Mouse (Mus musculus): Measurements from ENCODE around the gene Hsd17b12.

Hsd17b12 gene

DNA sequence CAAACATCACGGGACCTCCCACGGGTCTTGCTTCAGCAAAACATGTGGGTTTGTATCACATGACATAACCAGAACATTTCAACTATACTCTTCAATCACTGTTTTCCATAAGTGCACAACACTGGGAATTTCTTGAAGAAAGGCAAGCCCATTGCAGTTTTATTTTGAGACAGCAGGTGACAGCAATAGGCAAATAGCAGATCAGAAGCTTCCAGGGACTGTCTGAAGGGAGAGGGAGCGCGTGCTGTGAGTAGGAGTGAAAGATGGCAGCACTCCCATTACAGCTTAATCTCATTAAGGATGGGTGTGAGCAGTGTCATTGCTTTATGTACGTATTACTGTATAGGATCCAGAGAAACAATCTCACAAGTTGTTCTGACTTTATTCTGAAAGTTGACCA, 88.3 kb downstream of the Hsd17b12 start:
- DNase-seq (ENCODE audit: low spot score in 2 of 2): no peak

DNA sequence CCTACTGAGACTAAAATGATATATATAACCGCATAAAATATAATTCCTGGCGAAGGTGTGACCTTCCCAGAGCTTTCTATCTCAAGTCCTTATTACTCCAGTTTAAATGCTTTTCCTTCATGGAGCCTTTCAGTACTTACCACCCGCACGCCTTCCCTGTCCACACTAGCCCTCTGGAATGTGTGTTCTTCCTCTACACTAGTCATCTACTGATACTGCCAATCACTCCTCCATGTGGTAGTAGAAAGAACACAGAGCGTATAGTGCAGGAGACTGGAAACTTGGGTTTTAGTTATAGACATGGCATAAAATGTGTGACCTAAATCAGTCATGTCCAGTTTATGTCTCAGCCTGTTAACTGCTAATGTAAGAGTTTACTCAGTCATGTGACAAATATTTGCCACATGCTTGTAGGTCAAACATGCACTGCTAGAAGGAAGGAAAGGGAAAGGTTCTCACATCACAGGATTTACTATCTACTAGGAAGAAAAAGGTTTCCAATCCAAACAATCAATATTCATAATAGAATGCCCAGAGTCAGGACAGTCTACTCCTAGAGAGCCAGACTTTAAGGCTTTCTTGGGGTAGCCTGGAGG, 91.1 kb downstream of the Hsd17b12 start:
- no peak for DNase-seq (ENCODE audit: low spot score in 2 of 2)

DNA sequence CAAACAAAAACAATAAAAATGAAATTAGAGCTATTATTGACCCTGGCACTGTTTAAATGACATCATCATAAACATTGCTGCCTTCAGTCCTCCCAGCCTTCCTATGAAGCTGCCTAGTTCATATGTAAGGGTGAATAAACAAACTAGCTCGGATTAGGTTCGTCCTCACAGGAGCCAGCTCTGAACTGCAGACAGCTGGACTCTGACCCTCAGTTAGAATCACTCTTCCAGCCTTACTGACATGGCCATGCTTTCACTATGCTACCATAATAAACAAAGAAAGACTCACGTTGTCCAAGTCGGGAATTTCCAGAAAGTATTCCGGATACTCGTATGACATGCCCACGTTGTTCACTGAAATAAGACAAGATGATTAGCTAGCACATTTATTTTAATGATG, 91.6 kb downstream of the Hsd17b12 start:
- DNase-seq (ENCODE audit: low spot score in 2 of 2): no peak

DNA sequence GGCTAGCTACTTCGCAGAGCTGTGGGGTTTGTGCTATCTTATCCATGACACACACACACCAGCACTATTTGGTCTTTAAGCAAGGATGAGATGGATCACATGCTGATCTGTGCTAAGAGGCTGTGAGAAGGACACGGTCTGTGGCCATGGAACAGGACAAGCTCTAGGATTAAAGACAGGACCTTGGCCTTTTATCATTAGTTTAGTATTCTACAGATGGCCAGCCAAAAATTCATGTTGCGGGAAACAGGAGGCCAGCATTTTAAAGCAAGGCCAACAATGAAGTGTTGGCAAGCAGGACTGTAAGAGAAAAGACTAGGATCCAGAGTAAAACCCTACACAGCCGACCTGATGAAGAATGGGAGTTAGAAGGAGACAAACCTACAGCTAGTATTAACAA, 95.0 kb downstream of the Hsd17b12 start:
- no peak for DNase-seq (ENCODE audit: low spot score in 2 of 2)

DNA sequence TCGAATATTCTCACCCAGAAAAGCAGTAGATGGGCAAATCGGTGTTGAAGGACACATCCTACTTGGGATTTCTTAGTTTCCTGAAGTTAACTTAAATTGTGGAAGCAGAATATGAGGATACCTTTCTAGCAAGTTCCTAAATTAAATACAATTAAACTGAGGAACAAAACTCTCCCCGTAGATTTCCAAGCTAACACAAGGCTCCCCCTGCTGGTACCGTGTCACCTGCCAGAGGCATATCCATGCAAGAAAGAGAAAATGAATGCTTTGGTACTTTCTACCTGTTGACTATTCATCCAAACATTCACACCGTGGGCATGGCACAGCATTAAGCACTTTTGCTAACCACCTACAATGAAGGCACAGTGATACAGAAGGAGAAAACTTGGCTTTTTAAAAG, 98.3 kb downstream of the Hsd17b12 start:
- no peak for DNase-seq (ENCODE audit: low spot score in 2 of 2)

DNA sequence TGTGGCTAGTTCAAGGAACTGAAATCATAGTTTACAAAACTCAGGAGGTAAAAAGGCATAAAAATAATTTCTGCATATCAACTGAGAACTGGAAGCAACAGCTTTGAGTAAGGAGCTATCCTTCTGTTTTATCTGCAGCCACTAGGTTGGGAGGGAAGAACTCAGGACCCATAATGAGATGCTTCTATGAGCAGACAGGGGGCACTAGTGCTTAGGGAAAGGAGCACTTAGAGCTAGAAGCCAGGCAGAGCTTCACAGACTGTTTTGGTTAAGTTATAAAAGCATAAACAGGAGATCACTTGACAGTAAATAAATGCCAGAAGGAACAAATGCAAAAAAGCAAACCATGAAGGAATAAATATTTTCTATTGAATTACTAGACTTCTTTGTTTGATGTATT, 103.0 kb downstream of the Hsd17b12 start:
- no peak for DNase-seq (ENCODE audit: low spot score in 2 of 2)

DNA sequence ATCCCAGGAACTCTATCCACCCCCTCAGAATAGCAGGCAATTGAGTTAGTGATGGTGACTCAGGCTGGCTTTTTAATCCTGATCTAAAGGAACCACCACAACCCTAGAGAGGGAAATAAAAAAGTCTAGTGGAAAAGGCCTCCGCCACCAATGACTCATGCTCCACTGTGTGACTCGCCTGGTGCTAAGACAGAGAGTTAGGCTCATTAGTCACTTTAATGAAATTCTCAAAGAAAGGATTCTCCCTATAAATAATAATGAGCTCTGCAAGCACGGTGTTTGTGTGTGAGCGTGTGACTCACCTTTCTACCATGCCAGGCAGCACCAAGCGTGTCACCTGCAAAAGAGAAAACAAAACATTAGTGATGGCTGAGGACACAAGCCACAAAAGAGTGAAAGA, 105.8 kb downstream of the Hsd17b12 start:
- DNase-seq (ENCODE audit: low spot score in 2 of 2): no peak

DNA sequence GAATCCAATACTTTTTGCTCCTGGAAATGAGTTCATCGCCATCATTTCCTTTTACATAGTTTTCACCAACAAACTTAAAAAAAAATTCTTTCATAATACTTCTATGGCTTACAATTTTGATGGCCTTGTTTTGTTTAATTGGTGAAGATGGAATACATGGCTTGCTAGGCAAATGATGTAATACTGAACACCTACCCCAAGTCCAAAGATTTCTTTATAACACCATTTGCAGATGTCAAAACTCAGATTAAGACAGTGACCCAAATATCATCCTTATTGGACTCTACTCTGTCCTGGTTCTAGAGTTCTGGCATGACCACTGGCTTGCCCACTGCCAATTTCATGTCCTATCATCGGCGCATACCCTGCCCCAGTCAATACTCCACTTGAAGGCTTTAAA, 106.9 kb downstream of the Hsd17b12 start:
- DNase-seq (ENCODE audit: low spot score in 2 of 2): no peak

DNA sequence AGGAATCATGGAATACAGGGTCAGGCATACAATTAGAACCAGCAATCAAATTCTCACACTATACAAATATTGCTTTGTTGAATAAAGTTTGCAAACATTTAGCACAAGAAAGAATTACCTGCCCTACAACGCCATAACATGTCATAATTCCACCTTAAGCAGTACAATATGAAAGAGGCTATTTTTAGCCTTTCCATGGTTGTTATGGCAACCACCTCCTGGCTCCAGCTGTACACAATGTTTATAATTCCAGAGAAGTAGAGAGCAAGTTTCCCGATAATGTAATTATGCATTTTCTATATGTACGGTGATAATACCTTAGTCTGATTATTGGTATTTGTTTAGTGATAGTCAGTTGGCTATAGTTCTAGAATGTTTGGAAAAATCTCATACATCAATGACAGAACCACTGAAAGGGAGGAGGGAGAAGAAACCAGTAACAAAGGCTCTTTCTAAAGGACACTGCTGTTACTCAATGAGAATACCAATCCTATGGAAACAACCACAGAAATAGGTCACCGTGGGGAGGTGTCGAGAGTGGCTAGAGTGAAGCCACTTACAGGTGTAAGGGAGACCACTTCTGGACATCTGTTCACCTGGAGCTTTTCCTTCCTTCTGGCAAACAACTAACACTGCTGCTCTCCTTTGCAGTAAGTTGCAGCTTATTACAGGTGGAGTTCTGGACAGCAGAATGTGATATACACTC, 108.1 kb downstream of the Hsd17b12 start:
- no peak for DNase-seq (ENCODE audit: low spot score in 2 of 2)

DNA sequence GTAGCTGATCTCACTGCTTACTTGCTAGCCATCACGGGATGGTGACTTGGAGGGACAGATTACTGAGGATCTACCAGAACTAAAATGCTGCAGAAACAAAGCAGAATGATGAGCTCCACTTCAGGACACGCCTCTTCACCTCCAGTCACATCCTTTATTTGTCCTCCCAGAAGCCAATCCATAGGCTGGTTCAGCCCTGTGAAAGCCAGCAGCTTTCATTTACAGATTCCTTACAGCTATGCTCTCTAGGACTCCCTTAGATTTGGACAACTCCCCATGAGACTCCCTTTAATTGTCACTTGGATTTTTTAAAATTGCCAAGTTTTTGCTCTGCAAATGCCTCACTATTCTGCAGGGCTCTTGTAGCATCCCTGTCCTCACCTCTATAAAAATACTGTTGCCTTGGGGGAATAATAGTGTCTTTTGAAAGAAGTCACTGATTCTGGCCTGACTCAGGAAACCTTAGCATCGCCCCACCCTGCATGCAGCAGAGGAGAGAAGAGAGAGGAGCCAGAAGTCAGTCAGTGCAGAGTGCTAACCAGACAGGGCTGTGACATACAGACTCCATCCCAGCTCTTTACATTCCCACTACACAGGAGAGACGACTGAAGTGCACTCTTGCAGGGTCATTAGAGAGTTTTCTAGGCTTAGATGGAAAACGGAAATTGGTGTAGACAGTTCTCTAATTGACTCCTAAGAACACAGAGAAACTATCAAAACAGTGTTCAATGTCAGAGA, 108.9 kb downstream of the Hsd17b12 start:
- DNase-seq (ENCODE audit: low spot score in 2 of 2): no peak

DNA sequence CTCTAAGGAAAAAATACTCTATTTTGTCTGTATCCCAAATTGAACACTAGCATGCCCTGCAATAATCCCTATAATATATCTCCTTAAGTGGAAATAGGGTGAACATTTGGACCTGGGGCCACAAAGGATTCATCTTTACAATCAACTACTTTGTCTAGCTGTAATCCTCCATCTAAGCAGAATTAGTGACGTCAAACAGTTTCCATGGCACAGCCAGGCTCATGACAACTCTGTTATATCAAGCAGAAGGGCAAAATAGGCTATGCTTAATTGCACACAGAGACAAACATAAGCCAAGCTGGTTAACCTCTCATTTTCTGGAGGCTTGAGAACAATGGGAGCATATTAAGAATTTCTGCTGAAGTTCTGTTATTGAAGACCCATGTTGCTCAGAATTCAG, 109.5 kb downstream of the Hsd17b12 start:
- no peak for DNase-seq (ENCODE audit: low spot score in 2 of 2)

DNA sequence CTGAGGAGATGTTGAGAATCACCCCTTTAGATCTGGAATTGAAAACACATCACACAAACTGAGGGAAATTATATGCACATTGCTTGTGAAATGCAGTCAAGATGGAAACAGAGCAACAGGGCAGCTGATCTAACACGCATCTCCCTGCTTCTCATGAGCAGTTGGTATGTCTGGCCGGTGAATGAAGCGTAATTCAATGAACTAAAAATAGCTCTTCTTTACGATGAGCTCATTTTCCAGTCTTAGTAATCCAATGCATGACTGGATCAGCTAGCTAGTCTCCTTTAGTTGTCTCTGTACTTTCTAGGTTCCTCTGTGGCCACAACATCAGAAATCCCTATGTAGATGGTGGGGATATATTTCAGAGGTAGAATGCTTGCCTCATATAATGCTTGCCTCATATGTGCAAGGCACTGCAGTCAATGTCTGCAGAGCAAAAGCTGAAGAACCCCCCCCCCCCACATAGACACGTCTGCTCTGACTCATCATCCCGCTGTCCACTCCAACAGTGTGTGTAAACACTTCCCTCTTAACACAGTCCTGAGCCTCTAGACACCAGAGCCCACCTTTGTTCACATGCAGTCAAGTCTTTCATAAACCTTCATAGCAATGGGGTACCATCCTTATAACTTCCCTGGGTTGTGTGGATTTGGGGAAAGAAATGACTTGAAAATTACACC, 112.2 kb downstream of the Hsd17b12 start:
- DNase-seq (ENCODE audit: low spot score in 2 of 2): no peak

DNA sequence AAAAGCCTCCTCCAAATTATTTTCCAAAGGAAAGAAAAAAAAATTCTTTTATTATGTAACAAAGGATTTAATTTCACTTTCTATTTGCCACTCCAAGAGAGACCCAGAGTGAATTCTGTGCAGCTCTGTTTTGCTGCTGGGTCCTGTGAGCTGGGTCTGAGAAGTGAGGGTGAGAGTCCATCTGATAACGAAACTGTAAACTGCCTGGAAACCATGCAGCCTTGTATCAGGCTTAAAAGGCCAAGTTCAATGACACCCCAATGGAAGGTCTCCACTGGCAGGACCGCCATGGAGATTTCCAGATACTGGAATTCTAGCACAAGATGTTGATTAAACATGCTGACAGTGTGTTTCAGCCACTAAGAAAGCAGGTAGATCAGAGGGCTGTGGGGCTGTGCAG, 113.6 kb downstream of the Hsd17b12 start:
- no peak for DNase-seq (ENCODE audit: low spot score in 2 of 2)

DNA sequence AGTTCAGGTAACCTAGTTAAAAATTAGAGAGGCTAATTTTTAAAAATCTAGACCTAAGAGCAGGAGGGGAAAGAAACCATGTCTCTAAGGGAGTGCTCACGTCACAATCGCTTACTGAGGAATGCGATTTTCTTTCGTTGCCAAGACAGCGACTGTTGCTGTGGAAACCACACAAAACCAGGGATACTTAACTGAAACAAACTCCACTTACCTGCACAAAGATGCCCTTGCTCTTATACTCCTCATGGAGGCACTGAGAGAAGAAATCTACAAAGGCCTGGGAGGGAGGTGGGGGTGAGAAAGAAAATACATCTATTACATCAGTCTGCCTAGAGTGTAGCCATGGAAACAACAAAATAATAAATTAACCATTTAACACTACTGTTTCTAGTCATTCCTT, 114.1 kb downstream of the Hsd17b12 start:
- no peak for DNase-seq (ENCODE audit: low spot score in 2 of 2)

DNA sequence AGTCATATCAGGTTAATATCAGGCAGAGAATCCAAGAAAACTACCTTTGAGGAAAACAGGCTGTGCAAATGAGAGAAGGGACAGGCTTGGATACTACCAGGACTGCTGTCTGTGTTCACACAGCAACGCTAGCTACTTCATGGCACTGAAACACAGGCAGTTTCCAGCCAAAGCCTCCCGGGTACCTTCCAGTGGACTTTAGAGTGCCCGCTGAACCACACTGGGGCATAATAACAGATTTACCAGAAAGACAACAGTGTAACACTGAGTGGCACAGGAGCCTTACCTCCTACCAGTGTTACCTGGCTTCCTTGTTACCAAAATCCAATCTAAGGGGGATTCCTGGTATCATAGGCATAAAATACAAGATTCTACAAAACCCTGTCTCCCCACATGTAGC, 115.3 kb downstream of the Hsd17b12 start:
- DNase-seq (ENCODE audit: low spot score in 2 of 2): no peak

DNA sequence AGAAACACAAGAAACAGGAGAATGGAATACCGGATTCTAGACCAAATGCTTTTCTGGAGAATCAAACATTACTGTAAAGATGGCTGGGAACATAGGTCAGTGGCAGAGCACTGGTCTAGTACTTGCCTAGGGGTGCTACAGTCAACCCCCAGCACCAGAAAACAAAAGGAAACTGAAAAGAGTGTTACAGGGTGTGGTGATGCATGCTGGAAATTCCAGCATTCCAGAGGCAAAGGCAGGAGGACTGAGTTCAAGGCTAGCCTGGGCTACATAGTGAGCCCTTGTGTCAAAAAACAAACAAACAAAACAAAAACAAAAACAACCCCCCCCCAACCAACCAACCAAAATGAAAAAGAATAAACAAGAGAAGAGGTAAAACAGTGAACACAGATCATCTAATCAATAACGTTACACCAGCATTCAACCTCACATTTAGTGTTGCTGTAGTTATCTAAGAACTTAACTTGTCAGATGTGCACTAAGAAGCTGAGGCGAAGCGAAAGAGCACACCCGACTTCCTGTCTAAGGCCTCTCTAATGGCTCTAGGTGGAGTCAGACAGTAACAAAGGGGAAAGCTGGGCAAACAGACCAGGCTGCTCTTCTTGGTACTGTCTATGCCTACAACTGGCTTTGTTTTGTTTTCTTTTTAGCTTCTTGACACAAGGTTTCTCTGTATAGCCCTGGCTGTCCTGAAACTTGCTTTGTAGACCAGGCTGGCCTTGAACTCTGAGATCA, 117.2 kb downstream of the Hsd17b12 start:
- DNase-seq (ENCODE audit: low spot score in 2 of 2): no peak

DNA sequence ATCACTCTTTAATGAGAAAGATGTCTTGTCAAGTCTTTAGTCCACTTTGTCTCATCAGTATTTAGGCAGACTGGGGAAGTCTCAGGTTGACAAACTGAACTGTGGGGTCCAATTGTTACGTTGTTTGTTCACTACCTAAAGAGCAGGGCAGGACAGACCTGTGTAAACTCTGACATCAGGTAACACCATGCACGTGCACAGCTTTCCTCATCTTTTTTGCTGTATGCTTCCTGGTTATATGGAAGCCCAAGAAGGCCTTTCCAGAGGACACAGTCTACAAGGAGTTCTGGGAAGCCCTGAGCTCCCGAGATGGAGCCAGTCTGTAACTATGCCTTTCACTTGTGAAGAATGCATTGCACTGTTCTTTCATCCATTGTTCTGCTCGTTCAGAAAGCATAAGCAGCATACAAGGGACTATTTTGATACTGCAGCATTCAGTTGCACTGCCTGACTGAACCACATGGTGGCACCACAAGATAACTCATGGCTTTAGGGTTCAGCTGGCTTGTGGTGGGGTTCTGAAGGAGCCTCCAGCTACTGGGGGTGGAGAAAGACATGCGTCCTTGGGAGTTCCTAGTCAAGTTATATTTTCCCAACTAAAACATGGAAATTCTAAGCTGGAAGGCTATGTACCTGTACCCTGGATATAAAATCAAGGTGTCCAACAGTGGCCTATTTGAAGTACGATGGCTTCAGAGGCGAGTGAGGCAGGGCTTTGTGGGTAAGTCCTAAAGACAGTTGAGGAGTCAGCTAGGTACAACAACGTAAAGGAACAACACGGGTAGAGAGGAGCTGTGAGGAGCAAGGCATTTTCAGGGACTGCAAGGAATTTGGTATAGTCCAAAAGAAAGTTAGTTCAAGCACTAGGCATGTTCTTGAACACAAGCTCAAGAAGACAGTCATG, 122.1 kb downstream of the Hsd17b12 start:
- DNase-seq (ENCODE audit: low spot score in 2 of 2): peak; percentile 7 to 34

DNA sequence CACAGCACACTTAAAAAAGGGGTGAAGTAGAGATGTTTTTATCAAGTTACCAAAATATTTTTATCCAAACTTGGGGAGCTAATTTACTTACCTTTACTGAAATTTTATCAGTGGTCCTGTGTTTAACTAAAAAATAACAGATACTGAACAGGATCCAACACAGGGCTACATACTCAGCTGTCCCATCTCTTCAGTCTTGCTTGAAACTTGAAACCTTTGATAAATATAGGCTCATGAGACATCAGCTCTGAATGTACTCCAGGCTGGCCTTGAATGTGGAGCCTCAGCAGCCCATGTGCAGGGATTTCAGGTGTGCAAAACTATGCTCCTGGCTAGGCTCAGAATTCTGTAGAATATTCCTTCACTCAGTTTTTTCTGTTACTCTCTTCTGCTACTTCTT, 127.2 kb downstream of the Hsd17b12 start:
- no peak for DNase-seq (ENCODE audit: low spot score in 2 of 2)

DNA sequence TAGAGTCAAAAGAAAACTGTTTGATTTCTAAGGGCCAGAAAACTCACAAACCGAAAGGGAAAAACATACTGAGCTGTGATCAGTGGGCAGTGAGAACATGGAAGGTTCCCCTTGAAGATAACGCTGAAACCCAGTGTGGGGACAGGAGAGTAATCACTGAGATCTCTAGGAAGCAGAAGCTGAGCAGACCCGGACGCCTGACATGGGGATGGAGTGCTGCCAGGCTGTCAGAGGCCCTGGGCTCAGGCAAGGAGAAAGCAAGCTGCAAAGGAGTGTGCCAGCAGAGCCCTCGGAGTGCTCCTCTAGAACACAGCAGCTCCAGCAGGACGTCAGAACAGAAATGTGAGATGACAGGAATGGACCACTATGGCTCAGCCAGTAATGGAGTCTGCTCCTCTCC, 133.1 kb downstream of the Hsd17b12 start:
- no peak for DNase-seq (ENCODE audit: low spot score in 2 of 2)

DNA sequence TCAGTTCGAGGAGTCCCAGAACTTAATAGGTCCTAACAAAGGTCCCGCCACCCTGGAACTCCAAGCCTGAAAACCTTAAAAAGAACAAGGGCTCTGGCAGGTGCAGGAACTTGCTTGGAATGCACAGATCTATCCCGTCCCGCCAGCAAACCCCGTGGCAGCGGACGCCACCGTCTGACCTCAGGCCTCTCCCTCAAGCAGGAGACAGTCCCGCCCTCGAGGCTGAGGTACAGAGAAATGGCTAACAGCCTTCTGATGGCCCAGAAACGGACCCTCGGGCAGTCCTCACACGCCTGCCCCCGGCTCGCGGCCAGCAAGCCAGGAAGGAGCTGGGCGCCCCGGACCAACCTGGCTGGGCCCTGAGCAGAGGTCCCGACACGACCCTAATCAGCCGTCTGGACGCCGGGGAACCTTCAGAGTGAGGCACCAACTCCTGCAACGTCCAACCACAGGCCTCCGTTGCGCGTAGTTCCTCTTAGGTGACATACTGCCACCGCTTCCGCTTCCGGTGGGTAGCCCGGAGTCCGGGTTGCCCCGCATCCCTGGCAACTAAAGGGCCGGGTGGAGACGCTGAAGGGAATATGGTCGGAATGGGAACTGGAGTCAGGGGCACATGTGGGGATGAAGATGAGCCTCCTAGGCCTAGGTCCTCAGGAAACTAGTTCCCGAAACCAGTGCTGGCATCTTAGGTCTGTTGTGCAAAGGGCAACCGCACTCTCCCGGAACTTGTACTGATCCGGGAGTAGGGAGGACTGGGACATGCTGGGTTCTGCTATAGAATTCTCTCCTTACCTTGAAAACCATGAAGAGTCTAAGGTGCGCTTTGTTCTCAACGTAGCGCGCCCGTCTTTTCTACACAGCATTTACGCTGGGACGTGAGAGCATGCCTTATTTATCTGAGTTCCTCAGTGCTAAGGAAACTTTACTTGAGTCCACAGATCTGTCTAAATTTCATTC, 147.2 kb downstream of the Hsd17b12 start, which contains the start of gene Alkbh3:
TSS of gene Alkbh3 (minus strand) at position 473 of the 957 bp plus-strand sequence.
- peak; percentile 85 to 91 for DNase-seq (ENCODE audit: low spot score in 2 of 2)

All from natural killer cell, adult 2 months (primary cell).